Mouse (Mus musculus) cerebellum, adult 11 months (tissue): Measurements from ENCODE around the gene Akap17b.

Experiments
- DNase-seq: peaks from one replicate; pipeline ENCODE4 v3.0.0; 2022

Gene Akap17b

GRCm38 (mm10) chrX:36586629-36587303 is 58.4 kb downstream of the Akap17b start:
- DNase-seq = no peak

- DNase-seq = no peak
Measured at GRCm38 (mm10) chrX:36562079-36562478, 83.1 kb downstream of the Akap17b start.

DNA sequence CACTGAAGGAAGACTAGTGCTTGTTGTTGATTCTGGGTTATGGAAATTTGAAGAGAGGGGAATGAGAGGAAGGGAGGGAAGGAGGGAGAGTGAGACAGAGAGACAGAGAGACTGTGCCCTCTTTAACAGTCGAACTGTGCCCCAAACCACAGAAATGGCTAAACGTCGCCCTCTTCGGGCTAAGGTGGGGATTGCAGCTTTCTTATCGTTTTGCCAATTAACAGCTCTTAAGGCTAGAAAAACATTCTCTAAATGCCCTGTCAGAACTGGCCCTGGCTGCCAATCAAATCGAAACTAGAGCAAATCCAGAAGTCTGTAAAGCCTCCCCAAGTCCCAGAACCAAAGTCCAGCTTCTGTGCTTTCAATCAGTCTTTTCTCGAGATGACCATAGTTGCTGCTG is 83.5 kb downstream of the Akap17b start:
- DNase-seq = peak; percentile 41

- no peak for DNase-seq
Measured at GRCm38 (mm10) chrX:36560170-36560569, 85.0 kb downstream of the Akap17b start.
